Mouse (Mus musculus) liver, embryonic 12.5 days (tissue): ENCODE data around the gene Cnot6. TPM values are rescaled to one million over a fixed set of nuclear protein-coding genes. Genes with fewer than 3 reads are reported as not detected.

Experiments
- ATAC-seq: fragments of 200-750 bp; cut with Nextera tagmentation; 2 replicates; pipeline ENCODE4 v1.8.0; 2017; ENCODE audit warnings: moderate number of reproducible peaks, mild to moderate bottlenecking, moderate library complexity
- H3K27ac ChIP-seq: fragments of 300-500 bp; sonication (generic); 2 replicates; pipeline ENCODE4 v1.5.1; 2016; ENCODE audit warnings: mild to moderate bottlenecking
- H3K27me3 ChIP-seq: fragments of 300-500 bp; sonication (generic); replicated peaks from 2 replicates; pipeline ENCODE4 v1.6.1; 2016; ENCODE audit warnings: mild to moderate bottlenecking, moderate library complexity
- H3K36me3 ChIP-seq: fragments of 300-500 bp; sonication (generic); 2 replicates; pipeline ENCODE4 v1.6.1; 2016; ENCODE audit warnings: mild to moderate bottlenecking, moderate library complexity
- H3K4me1 ChIP-seq: fragments of 300-500 bp; sonication (generic); 2 replicates; pipeline ENCODE4 v1.6.1; 2016
- H3K4me2 ChIP-seq: fragments of 300-500 bp; sonication (generic); 2 replicates; pipeline ENCODE4 v1.6.1; 2016; ENCODE audit warnings: mild to moderate bottlenecking, moderate library complexity
- H3K4me3 ChIP-seq: fragments of 300-500 bp; sonication (generic); 2 replicates; pipeline ENCODE4 v1.5.1; 2016; ENCODE audit warnings: mild to moderate bottlenecking, moderate library complexity
- H3K9ac ChIP-seq: fragments of 300-500 bp; sonication (generic); 2 replicates; pipeline ENCODE4 v1.6.1; 2016; ENCODE audit warnings: mild to moderate bottlenecking, moderate library complexity
- H3K9me3 ChIP-seq: fragments of 300-500 bp; sonication (generic); replicated peaks from 2 replicates; pipeline ENCODE4 v1.6.1; 2016; ENCODE audit warnings: mild to moderate bottlenecking, moderate library complexity
- WGBS: fragments of 180-500 bp; shearing (Covaris S2); methylation state at CpG from one replicate; pipeline ENCODE4 v1.1.7; 2016; ENCODE audit not compliant: insufficient replicate concordance; 5-methylcytosine and 5-hydroxymethylcytosine counted together
- polyA plus RNA-seq: library from polyadenylated mRNA; unstranded; fragments of >200 nt; fragmentation: Nextera tagmentation; extraction: Ambion mirVana; gene quantifications from 2 replicates; pipeline ENCODE4 v1.2.1, GENCODE M21; 2016

Cnot6 gene
- polyA plus RNA-seq, result 40.2 and 44.7 TPM in 2 replicates

DNA sequence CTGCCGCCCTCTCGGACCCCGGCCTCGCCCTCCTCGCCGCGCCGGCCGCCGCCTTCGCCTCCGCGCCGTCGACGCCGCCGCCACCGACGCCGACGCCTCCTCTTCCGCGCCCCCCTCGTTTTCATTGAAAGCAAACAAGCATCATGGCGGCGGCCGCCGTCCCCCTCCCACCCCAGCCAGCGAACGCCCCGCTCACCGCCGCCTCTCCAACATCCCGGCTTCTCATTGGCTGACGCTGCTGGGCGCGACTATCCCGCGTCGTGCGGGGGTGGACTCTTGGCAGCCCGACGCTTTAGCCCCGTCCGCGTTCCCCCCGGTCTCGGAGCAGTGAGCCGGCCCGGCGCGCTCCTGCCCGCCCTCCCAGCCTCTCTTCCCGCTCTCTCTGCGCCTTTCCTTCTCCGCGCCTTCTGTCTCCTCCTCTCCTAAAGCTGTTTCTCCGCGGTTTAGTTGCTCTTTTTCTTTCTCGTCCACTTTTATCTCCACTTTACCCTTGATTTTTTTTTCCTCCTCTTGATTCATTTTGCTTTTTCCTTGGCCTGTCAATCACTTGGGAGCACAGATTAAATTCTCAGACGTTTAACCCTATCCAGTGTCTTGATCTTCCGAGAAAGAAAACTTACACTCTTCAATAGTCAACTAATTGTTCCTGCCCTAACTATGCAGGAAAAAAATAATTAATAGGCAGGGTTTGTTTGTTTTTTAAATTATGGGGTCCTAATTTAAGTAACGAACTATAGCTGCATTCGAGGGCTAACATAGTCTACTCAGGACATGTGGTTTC, at the start of gene Cnot6:
Gene Cnot6, minus strand, starts transcription at position 169 of the 781 bp plus-strand sequence.
- ATAC-seq, result peak; percentile 92
- Histone ChIP-seq H3K4me1 (peaks cover 53% of the 10 kb centered on the region), H3K27ac (peak within 1 kb of the TSS; percentile 96), H3K9me3 (no peaks in the 10 kb centered on the region), H3K4me2 (peak within 1 kb of the TSS; percentile 85), H3K9ac (peak within 1 kb of the TSS; percentile 99), H3K27me3 (no peaks in the 10 kb centered on the region), H3K36me3 (peaks cover 23% of the 10 kb centered on the region), H3K4me3 (peak within 1 kb of the TSS; percentile 100)
- WGBS, result under 1% methylated on average over 65 of the region's 65 CpGs

- H3K9ac ChIP-seq, result no peak overlapping the region
- no peaks in the 10 kb centered on the region for H3K36me3 ChIP-seq
- 87% methylated on average over 5 of the region's 5 CpGs for WGBS
- H3K4me1 ChIP-seq, result peaks cover 28% of the 10 kb centered on the region
- H3K9me3 ChIP-seq, result no peaks in the 10 kb centered on the region
- no peak overlapping the region for H3K27ac ChIP-seq
- H3K27me3 ChIP-seq, result 0 out of 2 replicates have a peak, but pooled peaks cover 6% of the 10 kb centered on the region
- H3K4me3 ChIP-seq, result no peak overlapping the region
- H3K4me2 ChIP-seq, result no peak overlapping the region
- ATAC-seq, result no peak
Measured at GRCm38 (mm10) chr11:49761130-49761529, 48.6 kb upstream of the Cnot6 start.

- H3K9me3 ChIP-seq, result no peaks in the 10 kb centered on the region
- no peak overlapping the region for H3K27ac ChIP-seq
- 0 out of 2 replicates have a peak, but pooled peaks cover 9% of the 10 kb centered on the region for H3K27me3 ChIP-seq
- WGBS, result 68% methylated on average over 3 of the region's 3 CpGs
- H3K9ac ChIP-seq, result no peak overlapping the region
- ATAC-seq, result no peak
- H3K4me1 ChIP-seq, result 0 out of 2 replicates have a peak, but pooled peaks cover 5% of the 10 kb centered on the region
- no peaks in the 10 kb centered on the region for H3K36me3 ChIP-seq
- no peak overlapping the region for H3K4me3 ChIP-seq
- H3K4me2 ChIP-seq, result no peak overlapping the region
Measured at GRCm38 (mm10) chr11:49758096-49758495, 45.6 kb upstream of the Cnot6 start.

- Histone ChIP-seq H3K4me2 (no peak overlapping the region), H3K9ac (no peak overlapping the region), H3K4me3 (no peak overlapping the region), H3K9me3 (no peaks in the 10 kb centered on the region), H3K27ac (no peak overlapping the region), H3K27me3 (0 out of 2 replicates have a peak, but pooled peaks cover 2% of the 10 kb centered on the region), H3K36me3 (no peaks in the 10 kb centered on the region), H3K4me1 (0 out of 2 replicates have a peak, but pooled peaks cover 5% of the 10 kb centered on the region)
- 32% methylated on average over 12 of the region's 12 CpGs for WGBS
- no peak for ATAC-seq
Measured at GRCm38 (mm10) chr11:49754958-49755665, 42.6 kb upstream of the Cnot6 start.

DNA sequence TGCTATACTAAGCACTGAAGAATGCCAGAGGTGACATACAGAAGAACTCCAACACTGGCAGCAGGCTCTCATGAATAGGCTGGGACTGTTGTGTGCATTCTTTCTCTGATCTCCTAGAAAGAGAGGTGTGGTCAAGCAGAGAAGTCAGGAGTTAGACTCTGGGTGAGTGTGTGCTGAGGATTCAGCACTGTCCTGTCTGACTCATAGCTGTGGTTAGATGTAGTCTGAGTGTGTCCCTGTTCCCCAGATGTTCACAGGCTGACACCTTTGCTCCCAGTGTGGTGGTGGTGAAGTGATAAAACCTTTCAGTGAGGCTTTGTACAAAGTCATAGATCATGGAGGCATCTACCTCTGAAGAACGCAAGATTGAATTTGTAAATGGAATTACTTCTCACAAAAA, 34.2 kb upstream of the Cnot6 start:
- no peaks in the 10 kb centered on the region for H3K4me1 ChIP-seq
- no peak overlapping the region for H3K9ac ChIP-seq
- H3K9me3 ChIP-seq, result 0 out of 2 replicates have a peak, but pooled peaks cover 5% of the 10 kb centered on the region
- no peak overlapping the region for H3K27ac ChIP-seq
- ATAC-seq, result no peak
- H3K36me3 ChIP-seq, result no peaks in the 10 kb centered on the region
- peaks cover 11% of the 10 kb centered on the region; the same call in 1 of the 2 replicates for H3K27me3 ChIP-seq
- 91% methylated on average over 1 of the region's 1 CpGs for WGBS
- no peak overlapping the region for H3K4me3 ChIP-seq
- H3K4me2 ChIP-seq, result no peak overlapping the region

DNA sequence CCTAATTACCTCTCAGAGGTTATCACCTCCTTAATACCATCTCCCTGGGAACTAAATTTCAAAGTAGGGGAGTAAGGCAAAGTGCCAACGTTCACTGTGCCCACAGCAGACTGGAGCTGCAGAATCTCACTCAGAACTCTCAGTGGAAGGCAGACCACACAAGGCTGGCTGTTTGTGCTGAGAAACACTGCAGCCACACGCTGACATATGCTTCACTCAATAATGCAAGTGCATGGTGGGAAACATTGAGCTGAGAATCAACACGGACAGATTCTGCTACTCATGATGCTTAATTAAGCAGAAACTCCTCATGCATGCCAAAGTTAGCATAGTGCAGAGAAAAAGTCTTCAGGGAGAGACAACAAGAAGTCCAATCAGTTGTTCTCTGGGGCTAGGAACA, 33.3 kb upstream of the Cnot6 start:
- ATAC-seq, result no peak
- Histone ChIP-seq H3K9me3 (0 out of 2 replicates have a peak, but pooled peaks cover 5% of the 10 kb centered on the region), H3K4me1 (no peaks in the 10 kb centered on the region), H3K27ac (no peak overlapping the region), H3K36me3 (no peaks in the 10 kb centered on the region), H3K27me3 (peaks cover 11% of the 10 kb centered on the region; the same call in 1 of the 2 replicates), H3K4me2 (no peak overlapping the region), H3K9ac (no peak overlapping the region), H3K4me3 (no peak overlapping the region)
- 61% methylated on average over 3 of the region's 3 CpGs for WGBS

DNA sequence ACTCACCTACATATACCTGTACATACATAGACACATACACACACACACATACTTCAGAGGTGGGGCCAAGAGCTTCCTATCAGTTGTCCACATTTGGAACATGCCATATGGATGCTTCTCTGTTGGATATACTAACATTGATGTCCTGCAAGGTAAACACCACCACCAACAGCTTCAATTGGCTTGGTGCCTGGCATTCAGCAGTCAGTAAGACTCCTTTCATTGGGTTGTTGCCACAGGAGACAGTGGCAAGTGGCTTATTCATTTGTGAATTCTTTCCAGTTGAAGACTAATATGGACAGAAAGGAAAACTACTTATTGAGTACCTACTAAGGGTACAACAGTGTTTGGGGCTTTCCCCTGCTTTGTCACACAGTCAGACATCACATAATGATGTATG, 32.5 kb upstream of the Cnot6 start:
- no peak for ATAC-seq
- Histone ChIP-seq H3K9me3 (0 out of 2 replicates have a peak, but pooled peaks cover 5% of the 10 kb centered on the region), H3K4me1 (peaks cover 3% of the 10 kb centered on the region; the same call in 1 of the 2 replicates)

GRCm38 (mm10) chr11:49743634-49744033, 31.1 kb upstream of the Cnot6 start:
- no peak overlapping the region for H3K27ac ChIP-seq

More for the DNA sequence above, 32.5 kb upstream of the Cnot6 start:
- H3K4me3 ChIP-seq, result no peak overlapping the region
- H3K27me3 ChIP-seq, result peaks cover 11% of the 10 kb centered on the region; the same call in 1 of the 2 replicates
- no peak overlapping the region for H3K4me2 ChIP-seq
- H3K9ac ChIP-seq, result no peak overlapping the region
- no peak overlapping the region for H3K27ac ChIP-seq
- H3K36me3 ChIP-seq, result no peaks in the 10 kb centered on the region

DNA sequence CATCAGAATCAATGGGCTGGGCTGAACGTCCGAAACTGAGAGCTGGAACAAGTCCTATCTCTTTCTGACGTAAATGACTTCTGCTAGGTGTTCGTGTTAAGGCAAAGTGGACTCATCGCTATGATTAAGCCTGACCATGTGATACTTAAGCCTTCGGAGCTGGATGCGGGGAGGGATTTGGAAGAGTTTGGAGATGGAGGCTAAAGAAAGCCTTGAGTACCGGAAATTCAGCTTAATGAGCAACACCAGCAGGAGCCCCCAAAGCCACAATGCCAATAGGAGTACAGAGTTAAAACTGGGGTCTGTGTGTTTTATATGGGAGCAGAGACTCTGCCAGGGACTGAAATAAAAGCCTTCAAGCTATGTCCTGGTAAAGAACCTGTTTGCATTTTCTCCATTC, 29.7 kb upstream of the Cnot6 start:
- Histone ChIP-seq H3K9ac (no peak overlapping the region), H3K27ac (no peak overlapping the region), H3K4me3 (no peak overlapping the region), H3K4me2 (no peak overlapping the region), H3K36me3 (no peaks in the 10 kb centered on the region), H3K9me3 (no peaks in the 10 kb centered on the region), H3K27me3 (peaks cover 9% of the 10 kb centered on the region; the same call in 1 of the 2 replicates), H3K4me1 (peaks cover 16% of the 10 kb centered on the region; the same call in 1 of the 2 replicates)
- WGBS, result 69% methylated on average over 8 of the region's 8 CpGs
- ATAC-seq, result no peak

More at GRCm38 (mm10) chr11:49743634-49744033, 31.1 kb upstream of the Cnot6 start:
- H3K36me3 ChIP-seq, result no peaks in the 10 kb centered on the region
- H3K4me3 ChIP-seq, result no peak overlapping the region
- 70% methylated on average over 7 of the region's 7 CpGs for WGBS
- no peak overlapping the region for H3K4me2 ChIP-seq
- no peak for ATAC-seq
- peaks cover 11% of the 10 kb centered on the region; the same call in 1 of the 2 replicates for H3K27me3 ChIP-seq
- peaks cover 16% of the 10 kb centered on the region; the same call in 1 of the 2 replicates for H3K4me1 ChIP-seq
- H3K9ac ChIP-seq, result no peak overlapping the region
- no peaks in the 10 kb centered on the region for H3K9me3 ChIP-seq

DNA sequence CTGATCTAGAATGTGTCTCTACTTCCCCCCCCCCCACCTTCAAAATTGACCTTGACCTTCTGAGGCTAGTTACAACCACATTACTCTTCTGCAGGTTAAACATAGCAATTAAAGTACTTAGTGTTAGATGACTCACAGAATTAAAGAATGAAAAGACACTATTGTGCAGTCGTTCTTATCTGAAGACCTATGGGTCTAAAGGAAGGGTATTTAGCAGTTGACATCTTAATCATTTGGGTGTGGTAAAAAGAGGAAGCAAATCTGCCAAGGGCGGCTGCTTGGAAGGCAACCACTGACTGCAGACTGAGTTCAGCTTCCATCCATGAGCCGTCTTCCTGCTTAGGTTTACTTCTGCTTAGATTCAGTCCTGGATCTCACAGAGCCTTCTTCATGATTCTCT, 27.3 kb upstream of the Cnot6 start:
- Histone ChIP-seq H3K27me3 (peaks cover 5% of the 10 kb centered on the region; the same call in 1 of the 2 replicates), H3K4me3 (no peak overlapping the region), H3K27ac (no peak overlapping the region), H3K36me3 (no peaks in the 10 kb centered on the region), H3K4me2 (no peak overlapping the region), H3K9ac (no peak overlapping the region), H3K4me1 (peaks cover 16% of the 10 kb centered on the region; the same call in 1 of the 2 replicates), H3K9me3 (no peaks in the 10 kb centered on the region)
- no peak for ATAC-seq
- WGBS, result 17% methylated on average over 3 of the region's 3 CpGs

- Histone ChIP-seq H3K4me3 (no peak overlapping the region), H3K36me3 (no peaks in the 10 kb centered on the region), H3K27ac (no peak overlapping the region), H3K4me1 (peaks cover 16% of the 10 kb centered on the region; the same call in 1 of the 2 replicates), H3K9me3 (no peaks in the 10 kb centered on the region), H3K4me2 (no peak overlapping the region), H3K9ac (no peak overlapping the region), H3K27me3 (peaks cover 4% of the 10 kb centered on the region; the same call in 1 of the 2 replicates)
- 65% methylated on average over 11 of the region's 11 CpGs for WGBS
- ATAC-seq, result no peak
Measured at GRCm38 (mm10) chr11:49738659-49739406, 26.3 kb upstream of the Cnot6 start.
